Mouse (Mus musculus) liver, embryonic 13.5 days (tissue): ENCODE results near the gene Mrpl55. TPM values are rescaled to one million over a fixed set of nuclear protein-coding genes. Genes with fewer than 3 reads are reported as not detected.

Source experiments
- ATAC-seq: fragments of 200-750 bp; cut with Nextera tagmentation; 2 replicates; pipeline ENCODE4 v1.8.0; 2017; ENCODE audit warnings: low read depth, mild to moderate bottlenecking, moderate number of reproducible peaks, moderate library complexity
- DNase-seq: peaks from one replicate; pipeline ENCODE4 v3.0.0; 2022
- H3K27ac ChIP-seq: fragments of 300-500 bp; sonication (generic); 2 replicates; pipeline ENCODE4 v1.5.1; 2015; ENCODE audit warnings: moderate library complexity, mild to moderate bottlenecking, inconsistent platforms
- H3K27me3 ChIP-seq: fragments of 300-500 bp; sonication (generic); 2 replicates; pipeline ENCODE4 v1.6.1; 2015; ENCODE audit warnings: mild to moderate bottlenecking, inconsistent platforms
- H3K36me3 ChIP-seq: fragments of 300-500 bp; sonication (generic); 2 replicates; pipeline ENCODE4 v1.6.1; 2015; ENCODE audit warnings: mild to moderate bottlenecking, inconsistent platforms
- H3K4me1 ChIP-seq: fragments of 300-500 bp; sonication (generic); replicated peaks from 2 replicates; pipeline ENCODE4 v1.6.1; 2015; ENCODE audit warnings: inconsistent platforms
- H3K4me2 ChIP-seq: fragments of 300-500 bp; sonication (generic); 2 replicates; pipeline ENCODE4 v1.6.1; 2015; ENCODE audit warnings: inconsistent platforms, mild to moderate bottlenecking, moderate library complexity
- H3K4me3 ChIP-seq: fragments of 300-500 bp; sonication (generic); replicated peaks from 2 replicates; pipeline ENCODE4 v1.5.1; 2015; ENCODE audit warnings: mild to moderate bottlenecking, inconsistent platforms
- H3K9ac ChIP-seq: fragments of 300-500 bp; sonication (generic); 2 replicates; pipeline ENCODE4 v1.6.1; 2015; ENCODE audit warnings: mild to moderate bottlenecking, inconsistent platforms
- H3K9me3 ChIP-seq: fragments of 300-500 bp; sonication (generic); replicated peaks from 2 replicates; pipeline ENCODE4 v1.6.1; 2016; ENCODE audit warnings: inconsistent platforms
- WGBS: fragments of 180-500 bp; shearing (Covaris S2); methylation state at CpG from one replicate; pipeline ENCODE4 v1.1.7; 2015; ENCODE audit not compliant: insufficient replicate concordance; 5-methylcytosine and 5-hydroxymethylcytosine counted together
- polyA plus RNA-seq: library from polyadenylated mRNA; unstranded; fragments of >200 nt; fragmentation: Nextera tagmentation; extraction: Ambion mirVana; gene quantifications from 2 replicates; pipeline ENCODE4 v1.2.1, GENCODE M21; 2015

Mrpl55 gene
- polyA plus RNA-seq, 1 experiment from 2014 or later = 75.8 TPM

DNA sequence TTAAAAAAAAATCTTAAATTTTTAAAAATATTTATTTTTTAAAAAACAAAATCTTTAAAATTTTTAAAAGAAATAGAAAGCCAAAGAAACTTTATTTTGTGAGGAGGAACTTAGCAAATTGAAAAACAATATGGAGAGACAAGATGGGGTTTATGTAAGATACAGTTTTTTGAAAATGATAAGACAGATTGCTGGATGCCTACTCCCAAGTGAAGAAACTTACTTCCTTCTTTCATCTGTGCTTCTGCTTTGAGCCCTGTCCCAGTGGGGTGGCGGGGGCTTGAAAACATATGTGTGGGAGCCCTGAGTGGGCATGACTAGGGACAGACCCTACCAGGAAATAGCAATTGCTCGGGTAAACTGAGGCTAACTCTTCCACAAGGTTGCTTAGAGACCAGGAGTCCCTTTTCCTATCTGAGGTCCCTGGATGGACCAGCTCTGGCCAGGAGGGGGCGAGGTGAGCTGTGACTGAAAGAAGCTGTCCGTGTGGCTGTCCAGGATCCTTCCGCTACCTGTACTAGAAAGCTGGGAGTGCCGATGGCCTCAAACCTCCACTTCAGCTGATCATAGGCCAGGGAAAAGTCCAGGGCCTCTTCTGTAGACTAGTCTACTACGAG lies 28.0 kb downstream of the Mrpl55 start:
- Histone ChIP-seq H3K27ac (no peak overlapping the region), H3K4me2 (no peak overlapping the region)
- no peak for ATAC-seq

DNA sequence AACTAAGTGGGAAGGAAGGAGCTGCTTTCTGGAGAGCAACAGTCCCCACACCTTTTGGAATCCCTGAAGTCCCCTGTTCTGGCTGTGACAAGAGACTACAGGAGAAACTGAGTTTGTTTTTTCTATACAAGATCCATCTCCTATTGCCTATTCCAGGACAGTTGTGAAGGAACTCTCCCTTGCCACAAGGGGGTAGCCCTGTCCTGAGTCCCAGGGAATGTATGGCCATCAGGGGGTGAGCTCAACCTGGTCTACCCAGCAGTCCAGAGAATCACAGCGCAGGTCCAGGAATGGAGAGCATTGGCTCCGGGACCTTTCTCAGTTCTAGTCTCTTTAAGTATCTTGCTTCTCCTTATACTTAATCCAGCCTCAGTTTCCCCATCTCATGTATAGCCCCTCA lies 30.5 kb downstream of the Mrpl55 start:
- Histone ChIP-seq H3K9ac (no peak overlapping the region), H3K4me3 (no peak overlapping the region), H3K27ac (no peak overlapping the region), H3K4me2 (no peak overlapping the region), H3K36me3 (no peaks in the 10 kb centered on the region), H3K4me1 (peaks cover 19% of the 10 kb centered on the region), H3K27me3 (peaks cover 44% of the 10 kb centered on the region), H3K9me3 (no peaks in the 10 kb centered on the region)
- WGBS = 50% methylated on average over 2 of the region's 2 CpGs
- ATAC-seq (no peak), DNase-seq (no peak)

More for the DNA sequence above, 28.0 kb downstream of the Mrpl55 start:
- Histone ChIP-seq H3K9me3 (no peaks in the 10 kb centered on the region), H3K4me1 (peaks cover 39% of the 10 kb centered on the region), H3K9ac (no peak overlapping the region), H3K27me3 (peaks cover 24% of the 10 kb centered on the region), H3K36me3 (no peaks in the 10 kb centered on the region), H3K4me3 (no peak overlapping the region)
- DNase-seq = peak; percentile 62
- 15% methylated on average over 7 of the region's 7 CpGs for WGBS

- DNase-seq = peak; percentile 60
- WGBS = 6% methylated on average over 14 of the region's 15 CpGs
- peaks cover 7% of the 10 kb centered on the region; the same call in 1 of the 2 replicates for H3K4me1 ChIP-seq
- ATAC-seq = peak; percentile 81
- no peaks in the 10 kb centered on the region for H3K9me3 ChIP-seq
- H3K27me3 ChIP-seq = peaks cover 78% of the 10 kb centered on the region
- H3K4me2 ChIP-seq = no peak overlapping the region
- H3K4me3 ChIP-seq = no peak overlapping the region
- H3K9ac ChIP-seq = no peak overlapping the region
- H3K27ac ChIP-seq = no peak overlapping the region
- no peaks in the 10 kb centered on the region for H3K36me3 ChIP-seq
Observed at GRCm38 (mm10) chr11:59238525-59239427, 36.5 kb downstream of the Mrpl55 start.

- H3K4me1 ChIP-seq = peaks cover 7% of the 10 kb centered on the region; the same call in 1 of the 2 replicates
- no peaks in the 10 kb centered on the region for H3K9me3 ChIP-seq
- no peak overlapping the region for H3K9ac ChIP-seq
- DNase-seq = no peak
- no peak overlapping the region for H3K4me2 ChIP-seq
- H3K36me3 ChIP-seq = no peaks in the 10 kb centered on the region
- no peak overlapping the region for H3K27ac ChIP-seq
- peaks cover 82% of the 10 kb centered on the region for H3K27me3 ChIP-seq
- 54% methylated on average over 4 of the region's 4 CpGs for WGBS
- no peak overlapping the region for H3K4me3 ChIP-seq
- no peak for ATAC-seq
Observed at GRCm38 (mm10) chr11:59239428-59239785, 37.1 kb downstream of the Mrpl55 start.

- H3K27me3 ChIP-seq = peaks cover 83% of the 10 kb centered on the region
- no peaks in the 10 kb centered on the region for H3K36me3 ChIP-seq
- H3K9me3 ChIP-seq = no peaks in the 10 kb centered on the region
- H3K4me3 ChIP-seq = no peak overlapping the region
- no peak overlapping the region for H3K27ac ChIP-seq
- WGBS = 68% methylated on average over 4 of the region's 4 CpGs
- no peak for DNase-seq
- H3K9ac ChIP-seq = no peak overlapping the region
- ATAC-seq = no peak
- H3K4me1 ChIP-seq = peaks cover 7% of the 10 kb centered on the region; the same call in 1 of the 2 replicates
- H3K4me2 ChIP-seq = no peak overlapping the region
Observed at GRCm38 (mm10) chr11:59239796-59240195, 37.5 kb downstream of the Mrpl55 start.

DNA sequence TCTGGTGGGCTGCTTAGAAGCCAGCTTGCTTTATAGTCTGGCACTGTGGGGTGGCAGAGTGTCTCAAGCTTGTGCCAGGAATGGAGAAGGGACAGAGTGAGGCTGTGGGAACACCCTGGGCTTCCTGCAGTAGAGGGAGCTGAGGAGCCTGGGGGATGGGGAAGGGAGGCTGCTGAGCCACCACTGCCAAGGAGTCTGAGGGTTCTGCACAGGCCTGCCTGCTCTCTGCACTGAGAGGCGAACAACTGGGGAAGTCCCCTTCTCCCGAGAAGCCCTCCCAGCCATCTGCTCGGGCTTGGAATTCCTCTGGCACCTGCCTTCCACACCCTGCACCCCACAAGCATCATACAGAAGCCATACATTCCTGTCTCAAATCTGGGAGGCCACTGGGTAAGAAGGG lies 39.6 kb downstream of the Mrpl55 start:
- ATAC-seq (no peak), DNase-seq (no peak)
- 23% methylated on average over 3 of the region's 3 CpGs for WGBS
- H3K36me3 ChIP-seq = no peaks in the 10 kb centered on the region
- no peak overlapping the region for H3K9ac ChIP-seq
- H3K4me3 ChIP-seq = no peak overlapping the region
- H3K4me2 ChIP-seq = no peak overlapping the region
- no peak overlapping the region for H3K27ac ChIP-seq
- peaks cover 88% of the 10 kb centered on the region for H3K27me3 ChIP-seq
- peaks cover 7% of the 10 kb centered on the region; the same call in 1 of the 2 replicates for H3K4me1 ChIP-seq
- H3K9me3 ChIP-seq = no peaks in the 10 kb centered on the region

DNA sequence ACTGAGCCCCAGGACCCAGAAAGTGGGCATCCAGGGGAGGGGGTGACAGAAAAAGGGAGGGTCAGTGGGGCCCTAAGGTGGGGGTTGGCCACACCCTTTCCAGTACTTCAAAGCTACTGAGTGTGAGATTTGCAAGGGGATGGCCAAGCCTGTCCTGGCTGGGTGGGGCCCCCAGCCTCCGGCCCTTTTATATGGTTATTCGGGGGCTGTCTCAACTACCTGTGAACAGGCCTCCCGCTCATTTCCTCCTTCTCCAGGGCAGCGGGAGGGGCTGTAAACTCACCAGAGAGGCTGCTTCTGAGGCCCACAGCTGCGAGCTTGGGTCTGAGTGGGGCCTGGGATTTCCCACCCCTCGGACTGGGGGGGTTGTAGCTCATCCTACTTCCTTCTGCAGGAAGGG lies 41.6 kb downstream of the Mrpl55 start:
- Histone ChIP-seq H3K36me3 (no peaks in the 10 kb centered on the region), H3K27ac (no peak overlapping the region), H3K4me3 (no peak overlapping the region), H3K27me3 (peaks cover 95% of the 10 kb centered on the region), H3K4me2 (no peak overlapping the region), H3K9ac (no peak overlapping the region), H3K9me3 (no peaks in the 10 kb centered on the region), H3K4me1 (peaks cover 5% of the 10 kb centered on the region; the same call in 1 of the 2 replicates)
- DNase-seq (no peak), ATAC-seq (no peak)
- 13% methylated on average over 6 of the region's 6 CpGs for WGBS

GRCm38 (mm10) chr11:59248101-59248500 lies 45.8 kb downstream of the Mrpl55 start:
- Histone ChIP-seq H3K27ac (no peak overlapping the region), H3K36me3 (no peaks in the 10 kb centered on the region), H3K9me3 (no peaks in the 10 kb centered on the region), H3K9ac (no peak overlapping the region), H3K4me2 (no peak overlapping the region), H3K4me3 (no peak overlapping the region), H3K4me1 (no peaks in the 10 kb centered on the region), H3K27me3 (peaks cover 98% of the 10 kb centered on the region)
- DNase-seq (no peak), ATAC-seq (no peak)
- WGBS = 24% methylated on average over 10 of the region's 10 CpGs

Other genes starting within 250 kb of the Mrpl55 start
- 12.3 and 13.7 TPM in 2 replicates for gene Hist3h2a, start 247.8 kb upstream of the Mrpl55 start, polyA plus RNA-seq
- gene Trim17, start 247.8 kb upstream of the Mrpl55 start, polyA plus RNA-seq = 0.06 and 0.18 TPM in 2 replicates
- 8.9 and 9.2 TPM in 2 replicates for gene Trim11, start 224.4 kb upstream of the Mrpl55 start, polyA plus RNA-seq
- gene Obscn, start 66.1 kb upstream of the Mrpl55 start, polyA plus RNA-seq = 0.23 and 0.35 TPM in 2 replicates
- gene Iba57, start 38.7 kb upstream of the Mrpl55 start, polyA plus RNA-seq = 12.6 and 13.9 TPM in 2 replicates
- 0.05 and 0.07 TPM in 2 replicates for gene Gjc2, start 19.3 kb upstream of the Mrpl55 start, polyA plus RNA-seq
- 71.2 and 76.4 TPM in 2 replicates for gene Guk1, start 10.3 kb upstream of the Mrpl55 start, polyA plus RNA-seq
- gene 2310033P09Rik, start 5.8 kb downstream of the Mrpl55 start, polyA plus RNA-seq = 26.2 and 26.8 TPM in 2 replicates
- 275 and 317 TPM in 2 replicates for gene Arf1, start 25.8 kb downstream of the Mrpl55 start, polyA plus RNA-seq
- 0.05 TPM in 1 of 2 replicates, not detected in the other for gene Wnt3a, start 88.3 kb downstream of the Mrpl55 start, polyA plus RNA-seq
- 0.22 and 0.39 TPM in 2 replicates for gene Wnt9a, start 104.4 kb downstream of the Mrpl55 start, polyA plus RNA-seq
- not detected in 2 replicates for gene Prss38, start 173.2 kb downstream of the Mrpl55 start, polyA plus RNA-seq
- 5.2 and 5.3 TPM in 2 replicates for gene Jmjd4, start 247.6 kb downstream of the Mrpl55 start, polyA plus RNA-seq
- 26.8 and 31.0 TPM in 2 replicates for gene Snap47, start 248.7 kb downstream of the Mrpl55 start, polyA plus RNA-seq